ENCODE assay signal across 34 mouse cellular contexts in genomic region chr10:97687198-97687597, GRCm38 (mm10). TPM values are rescaled to one million over a fixed set of nuclear protein-coding genes. Genes with fewer than 3 reads are reported as not detected.
DNase-seq lines count a peak whose midpoint lies in the region; ATAC-seq and TF ChIP-seq lines count a peak whose summit lies in the region.
"Had no signal": no experiment of that assay in that cellular context is flagged by ENCODE, and none has a peak within 500 bp of the region (broad histone marks: within the 10 kb centered on the region; RNA-seq: fewer than 3 reads in every experiment).

No protein-coding gene starts in this region.

- no peaks in the 10 kb centered on the region for H3K4me1 ChIP-seq in forebrain, embryonic 15.5 days
- H3K4me1 ChIP-seq: hindbrain, embryonic 15.5 days; intestine, embryonic 15.5 days; liver, embryonic 13.5 days; midbrain, embryonic 12.5 days had no signal

- no peaks in the 10 kb centered on the region for H3K27me3 ChIP-seq in forebrain, embryonic 15.5 days
- H3K27me3 ChIP-seq: CH12.LX; hindbrain, embryonic 15.5 days; intestine, embryonic 15.5 days; liver, embryonic 13.5 days; midbrain, embryonic 12.5 days had no signal

- intact Hi-C loops in gastrocnemius, adult 2 months (cut with DNase I) = loop anchor here (5.0 kb wide), 1 partner anchor 340 kb away; no protein-coding TSS in a partner anchor
- intact Hi-C loops in heart, postnatal 25 days (cut with DNase I) = loop anchor here (5.0 kb wide), 1 partner anchor 340 kb away; no protein-coding TSS in a partner anchor

- no peaks in the 10 kb centered on the region for H3K9me3 ChIP-seq in forebrain, embryonic 15.5 days
- H3K9me3 ChIP-seq: hindbrain, embryonic 15.5 days; intestine, embryonic 15.5 days; liver, embryonic 13.5 days; midbrain, embryonic 12.5 days had no signal

- ATAC-seq in forebrain, embryonic 15.5 days (replicated peaks) = no peak
- ATAC-seq: intestine, embryonic 15.5 days had no signal

- H3K27ac ChIP-seq in gastrocnemius, adult 2 months = no peak overlapping the region
- no peak overlapping the region for H3K27ac ChIP-seq in forebrain, embryonic 15.5 days (replicated peaks)
- H3K27ac ChIP-seq: hindbrain, embryonic 15.5 days; intestine, embryonic 15.5 days; left cerebral cortex, adult 2 months; liver, embryonic 13.5 days; midbrain, embryonic 12.5 days had no signal

- peak; percentile 48 for DNase-seq in gastrocnemius, adult 2 months
- no peak for DNase-seq in gastrocnemius, postnatal 4 days (ENCODE audit: low spot score in 2 of 2)
- DNase-seq in adipocyte (ENCODE audit: low spot score) = peak; percentile 88
- peak; percentile 61 for DNase-seq in gastrocnemius, postnatal 25 days
- DNase-seq in heart, postnatal 25 days (ENCODE audit: low spot score) = peak; percentile 3
- DNase-seq in embryo, embryonic 9.5 days (ENCODE audit: extremely low spot score) = no peak
- DNase-seq: adrenal gland, postnatal 36 days; B cell, adult 2 months; cerebellum, adult 9-10 months; kidney, adult 8-10 months; kidney, postnatal 10 days; liver, embryonic 13.5 days; lung, adult 2 months; lung, postnatal 14 days; right cerebral cortex, postnatal 14 days; thymus, postnatal 25 days had no signal

- H3K4me2 ChIP-seq in forebrain, embryonic 15.5 days (replicated peaks) = no peak overlapping the region
- H3K4me2 ChIP-seq: hindbrain, embryonic 15.5 days; intestine, embryonic 15.5 days; liver, embryonic 13.5 days; midbrain, embryonic 12.5 days had no signal

- H3K9ac ChIP-seq in forebrain, embryonic 15.5 days (replicated peaks) = no peak overlapping the region
- H3K9ac ChIP-seq: hindbrain, embryonic 15.5 days; intestine, embryonic 15.5 days; liver, embryonic 13.5 days; midbrain, embryonic 12.5 days had no signal

- no peak overlapping the region for H3K4me3 ChIP-seq in gastrocnemius, adult 2 months
- H3K4me3 ChIP-seq in forebrain, embryonic 15.5 days = no peak overlapping the region
- H3K4me3 ChIP-seq: hindbrain, embryonic 15.5 days; intestine, embryonic 15.5 days; left cerebral cortex, adult 2 months; liver, embryonic 13.5 days; midbrain, embryonic 12.5 days had no signal

- no peak for TF ChIP-seq CTCF in gastrocnemius, adult 2 months (IDR thresholded peaks at IDR 0.05)

- WGBS in forebrain, embryonic 15.5 days = 91% methylated on average over 1 of the region's 1 CpGs

- H3K36me3 ChIP-seq in forebrain, embryonic 15.5 days = no peaks in the 10 kb centered on the region
- H3K36me3 ChIP-seq: G1E; hindbrain, embryonic 15.5 days; intestine, embryonic 15.5 days; liver, embryonic 13.5 days; midbrain, embryonic 12.5 days had no signal

RNA-seq across cellular contexts. Expression of gene Ccer1, which starts 5.7 kb away (rescaled TPM):
- total RNA-seq in gastrocnemius, adult 2 months (2021) = not detected
- not detected for total RNA-seq in gastrocnemius, postnatal 4 days (2021)
- not detected for total RNA-seq in gastrocnemius, postnatal 25 days (2021)
- total RNA-seq in heart, postnatal 25 days (2021) = not detected
- polyA plus RNA-seq in forebrain, embryonic 15.5 days (2015; fragmentation: Nextera tagmentation; extraction: Ambion mirVana) = not detected in 2 replicates
- total RNA-seq: adrenal gland, postnatal 36 days; CH12.LX; common myeloid progenitor, adult 5-6 weeks; granulocyte monocyte progenitor cell, adult 5-6 weeks; heart, postnatal 36 days; layer of hippocampus, postnatal 10 days; left cerebral cortex, adult 2 months; left cerebral cortex, postnatal 36 days; megakaryocyte, adult 5-6 weeks had no signal
- polyA plus RNA-seq: embryonic facial prominence, embryonic 11.5 days; forebrain, embryonic 11.5 days; G1E; hindbrain, embryonic 15.5 days; intestine, embryonic 15.5 days; limb, embryonic 14.5 days; liver, embryonic 13.5 days; lung, adult 2 months; midbrain, embryonic 12.5 days; neural tube, embryonic 11.5 days; stomach, embryonic 14.5 days had no signal

RNA-seq across cellular contexts. Expression of gene C030005K15Rik, which starts 39.4 kb away (rescaled TPM):
- not detected for total RNA-seq in gastrocnemius, adult 2 months (2021)
- not detected for total RNA-seq in gastrocnemius, postnatal 4 days (2021)
- total RNA-seq in gastrocnemius, postnatal 25 days (2021) = not detected
- total RNA-seq in heart, postnatal 25 days (2021) = not detected
- not detected in 2 replicates for polyA plus RNA-seq in forebrain, embryonic 15.5 days (2015; fragmentation: Nextera tagmentation; extraction: Ambion mirVana)
- total RNA-seq: adrenal gland, postnatal 36 days; CH12.LX; common myeloid progenitor, adult 5-6 weeks; G1E; granulocyte monocyte progenitor cell, adult 5-6 weeks; heart, postnatal 36 days; megakaryocyte, adult 5-6 weeks had no signal
- polyA plus RNA-seq: embryonic facial prominence, embryonic 11.5 days; forebrain, embryonic 11.5 days; G1E; hindbrain, embryonic 15.5 days; intestine, embryonic 15.5 days; limb, embryonic 14.5 days; liver, embryonic 13.5 days; lung, adult 2 months; midbrain, embryonic 12.5 days; neural tube, embryonic 11.5 days; stomach, embryonic 14.5 days had no signal

RNA-seq across cellular contexts. Expression of gene Epyc, which starts 43.3 kb away (rescaled TPM):
- total RNA-seq in gastrocnemius, adult 2 months (2021) = under 1 TPM in 1 of 2 experiments, not detected in 1; 0.14 TPM
- under 1 TPM; 0.47 to 0.60 TPM for total RNA-seq in gastrocnemius, postnatal 4 days (2021)
- under 1 TPM in 1 of 2 experiments, not detected in 1; 0.16 TPM for total RNA-seq in gastrocnemius, postnatal 25 days (2021)
- under 1 TPM; 0.50 to 0.52 TPM for total RNA-seq in heart, postnatal 25 days (2021)
- polyA plus RNA-seq in forebrain, embryonic 15.5 days (2015; fragmentation: Nextera tagmentation; extraction: Ambion mirVana) = 0.31 and 0.83 TPM in 2 replicates
- total RNA-seq: CH12.LX; common myeloid progenitor, adult 5-6 weeks; granulocyte monocyte progenitor cell, adult 5-6 weeks; megakaryocyte, adult 5-6 weeks had no signal
- polyA plus RNA-seq: G1E; liver, embryonic 13.5 days had no signal

Comparison
In these comparisons a context has a peak if more than half of its experiments do, and no peak if none do; other contexts are left out.
1. DNase-seq: peak in gastrocnemius, adult 2 months (single experiment), adipocyte (single experiment), gastrocnemius, postnatal 25 days (single experiment) and heart, postnatal 25 days (single experiment); none in gastrocnemius, postnatal 4 days (0 of 2) and embryo, embryonic 9.5 days (single experiment).